Mouse (Mus musculus) heart, embryonic 16.5 days (tissue): ENCODE measurements around the gene Gzmk. TPM values are rescaled to one million over a fixed set of nuclear protein-coding genes. Genes with fewer than 3 reads are reported as not detected.

Source experiments
- ATAC-seq: fragments of 200-750 bp; cut with Nextera tagmentation; replicated peaks from 2 replicates; pipeline ENCODE4 v1.8.0; 2017; ENCODE audit warnings: moderate number of reproducible peaks; ENCODE audit not compliant: insufficient read depth, low FRiP score; ENCODE audit errors: extremely low read depth
- H3K27ac ChIP-seq: fragments of 300-500 bp; sonication (generic); 2 replicates; pipeline ENCODE4 v1.5.1; 2014; ENCODE audit warnings: mild to moderate bottlenecking, low read length, control low read depth, moderate library complexity
- H3K27me3 ChIP-seq: fragments of 300-500 bp; sonication (generic); 2 replicates; pipeline ENCODE4 v1.6.1; 2014; ENCODE audit warnings: low read length, mixed read lengths; ENCODE audit not compliant: control insufficient read depth, insufficient read depth
- H3K36me3 ChIP-seq: fragments of 300-500 bp; sonication (generic); 2 replicates; pipeline ENCODE4 v1.6.1; 2014; ENCODE audit not compliant: control insufficient read depth, insufficient read depth
- H3K4me1 ChIP-seq: fragments of 300-500 bp; sonication (generic); 2 replicates; pipeline ENCODE4 v1.6.1; 2014; ENCODE audit warnings: low read length, mixed read lengths; ENCODE audit not compliant: control insufficient read depth, insufficient read depth
- H3K4me2 ChIP-seq: fragments of 300-500 bp; sonication (generic); 2 replicates; pipeline ENCODE4 v1.6.1; 2014; ENCODE audit warnings: low read depth, mild to moderate bottlenecking, control low read depth, low read length
- H3K4me3 ChIP-seq: fragments of 300-500 bp; sonication (generic); 2 replicates; pipeline ENCODE4 v1.5.1; 2014; ENCODE audit warnings: mild to moderate bottlenecking, control low read depth, low read length
- H3K9ac ChIP-seq: fragments of 300-500 bp; sonication (generic); 2 replicates; pipeline ENCODE4 v1.6.1; 2014; ENCODE audit warnings: low read length, control low read depth
- H3K9me3 ChIP-seq: fragments of 300-500 bp; sonication (generic); replicated peaks from 2 replicates; pipeline ENCODE4 v1.6.1; 2016; ENCODE audit warnings: low read length; ENCODE audit not compliant: control insufficient read depth
- WGBS: fragments of 180-500 bp; shearing (Covaris S2); extraction: QIAGEN DNeasy Blood & Tissue Kit; methylation state at CpG from one replicate; pipeline ENCODE4 v1.1.7; 2014; 5-methylcytosine and 5-hydroxymethylcytosine counted together
- polyA plus RNA-seq: library from polyadenylated mRNA; unstranded; fragments of >200 nt; fragmentation: Nextera tagmentation; extraction: Ambion mirVana; gene quantifications from 2 replicates; pipeline ENCODE4 v1.2.1, GENCODE M21; 2015

Gene Gzmk
- not detected in 2 replicates for polyA plus RNA-seq

DNA sequence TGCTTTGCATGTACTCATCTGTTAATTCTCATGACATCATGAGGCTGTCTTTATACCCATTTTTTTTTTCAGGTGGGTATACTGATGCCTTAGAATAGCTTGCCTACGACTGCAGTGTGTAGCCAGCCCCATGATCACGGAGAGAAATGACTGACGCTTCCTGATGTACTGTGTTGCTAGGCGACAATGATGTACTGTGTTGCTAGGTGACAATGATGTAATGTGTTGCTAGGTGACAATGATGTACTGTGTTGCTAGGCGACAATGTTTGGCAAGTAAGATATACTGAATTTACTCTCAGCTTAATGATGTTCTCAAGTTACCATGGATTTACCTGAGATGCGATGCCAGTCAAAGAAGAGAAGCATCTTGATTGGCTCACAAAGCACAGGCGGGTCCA lies at the start of gene Gzmk:
Gene Gzmk, minus strand, starts transcription at position 98 of the 400 bp plus-strand sequence.
- no peak within 1 kb of the TSS for H3K4me2 ChIP-seq
- no peaks in the 10 kb centered on the region for H3K9me3 ChIP-seq
- H3K27ac ChIP-seq: no peak within 1 kb of the TSS
- WGBS: 57% methylated on average over 7 of the region's 7 CpGs
- no peak for ATAC-seq
- H3K9ac ChIP-seq: no peak within 1 kb of the TSS
- H3K4me1 ChIP-seq: peaks cover 12% of the 10 kb centered on the region
- H3K27me3 ChIP-seq: no peaks in the 10 kb centered on the region
- no peak within 1 kb of the TSS for H3K4me3 ChIP-seq
- H3K36me3 ChIP-seq: no peaks in the 10 kb centered on the region

DNA sequence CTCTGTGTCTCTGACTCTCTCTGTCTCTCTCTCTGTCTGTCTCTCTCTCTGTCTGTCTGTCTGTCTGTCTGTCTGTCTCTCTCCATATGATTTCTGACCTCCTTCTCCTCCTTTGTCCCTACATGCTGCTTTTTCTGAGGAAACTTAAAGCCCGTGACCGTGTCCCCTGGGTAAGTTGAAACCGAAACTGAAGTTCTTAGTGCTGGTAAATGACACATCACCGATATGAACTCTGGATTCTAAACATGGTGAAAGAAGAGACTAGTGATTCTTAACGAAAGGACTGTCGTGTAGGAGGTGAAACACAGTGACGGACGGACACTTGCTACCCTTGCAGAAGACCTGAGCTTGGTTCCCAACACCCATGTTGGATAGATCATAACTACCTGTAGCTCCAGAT lies 45.5 kb upstream of the Gzmk start:
- Histone ChIP-seq H3K4me1 (peaks cover 3% of the 10 kb centered on the region; the same call in 1 of the 2 replicates), H3K4me2 (no peak overlapping the region), H3K9ac (no peak overlapping the region), H3K4me3 (no peak overlapping the region), H3K27ac (no peak overlapping the region), H3K27me3 (no peaks in the 10 kb centered on the region), H3K9me3 (no peaks in the 10 kb centered on the region), H3K36me3 (no peaks in the 10 kb centered on the region)
- ATAC-seq: no peak
- WGBS: 88% methylated on average over 8 of the region's 8 CpGs

DNA sequence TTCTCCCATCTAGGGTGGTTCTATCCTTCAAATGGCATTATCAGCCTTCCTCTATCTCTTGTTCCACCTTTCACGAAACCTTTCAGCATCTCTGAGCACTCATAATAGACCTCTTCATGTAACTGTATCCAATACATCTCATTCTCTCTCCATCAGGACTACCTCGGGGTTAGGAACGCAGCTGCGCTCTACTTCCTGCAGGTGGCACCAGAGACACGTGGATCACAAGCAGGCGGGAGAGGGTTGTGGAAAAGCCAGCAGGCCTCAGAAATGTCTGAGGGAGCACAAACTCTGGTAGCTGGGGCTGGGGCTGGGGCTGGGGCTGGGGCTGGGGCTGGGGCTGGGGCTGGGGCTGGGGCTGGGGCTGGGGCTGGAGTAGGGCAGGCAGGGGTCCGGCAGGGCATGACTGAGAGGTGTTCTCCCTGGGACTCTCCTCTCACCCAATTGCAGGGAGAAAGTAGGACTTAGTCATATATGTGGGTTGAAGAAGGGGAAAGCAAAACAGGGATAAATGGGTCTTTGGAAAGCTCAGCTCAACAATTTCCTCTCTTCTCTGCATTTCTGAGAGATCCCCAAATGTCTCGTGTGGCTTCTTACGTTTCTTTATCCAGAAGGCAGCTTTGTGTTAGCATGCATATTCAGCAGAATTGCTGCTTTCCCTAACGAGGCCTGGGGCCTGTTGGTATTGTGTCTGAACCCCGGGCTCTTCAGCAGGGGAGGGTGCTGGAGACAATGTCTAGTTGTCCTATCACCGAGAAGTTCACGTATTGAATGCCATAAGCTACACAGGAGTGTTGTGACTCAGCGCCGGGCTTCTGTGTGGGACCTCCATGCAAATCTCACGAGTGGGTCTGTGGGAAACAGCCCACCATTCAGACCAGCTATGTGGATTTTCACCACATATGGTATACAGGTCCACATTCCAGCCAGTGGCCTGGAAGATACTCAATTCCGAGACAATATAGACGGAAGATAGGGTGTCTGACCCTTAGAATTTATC lies 44.4 kb upstream of the Gzmk start:
- ATAC-seq: peak; percentile 72; the same call in 1 of the 2 replicates
- Histone ChIP-seq H3K4me1 (peaks cover 3% of the 10 kb centered on the region; the same call in 1 of the 2 replicates), H3K4me2 (no peak overlapping the region), H3K4me3 (no peak overlapping the region), H3K27ac (no peak overlapping the region), H3K36me3 (no peaks in the 10 kb centered on the region), H3K27me3 (no peaks in the 10 kb centered on the region), H3K9me3 (no peaks in the 10 kb centered on the region), H3K9ac (no peak overlapping the region)
- WGBS: 54% methylated on average over 18 of the region's 18 CpGs

DNA sequence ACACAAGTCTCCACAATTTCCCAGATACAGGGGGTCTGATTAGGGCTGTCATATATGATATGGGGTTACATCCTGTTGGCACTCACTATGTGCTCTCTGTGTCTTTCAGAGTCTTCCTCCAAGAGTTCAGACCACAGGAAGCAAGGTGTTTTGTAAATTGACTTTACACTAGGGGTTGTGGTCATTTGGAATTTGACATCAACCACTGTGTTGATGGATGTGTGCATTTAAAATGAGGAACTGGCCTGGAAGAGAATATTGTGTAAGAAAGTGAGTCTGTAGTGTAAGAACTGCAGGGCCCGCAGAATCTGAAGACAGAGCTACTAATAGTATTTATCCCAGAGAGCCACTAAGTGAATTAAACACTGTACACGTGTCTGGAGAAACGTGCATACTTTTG lies 41.5 kb upstream of the Gzmk start:
- Histone ChIP-seq H3K9me3 (no peaks in the 10 kb centered on the region), H3K27ac (no peak overlapping the region), H3K36me3 (no peaks in the 10 kb centered on the region), H3K4me1 (peaks cover 9% of the 10 kb centered on the region), H3K4me3 (no peak overlapping the region), H3K9ac (no peak overlapping the region), H3K4me2 (no peak overlapping the region), H3K27me3 (no peaks in the 10 kb centered on the region)
- no peak for ATAC-seq
- 86% methylated on average over 3 of the region's 3 CpGs for WGBS

DNA sequence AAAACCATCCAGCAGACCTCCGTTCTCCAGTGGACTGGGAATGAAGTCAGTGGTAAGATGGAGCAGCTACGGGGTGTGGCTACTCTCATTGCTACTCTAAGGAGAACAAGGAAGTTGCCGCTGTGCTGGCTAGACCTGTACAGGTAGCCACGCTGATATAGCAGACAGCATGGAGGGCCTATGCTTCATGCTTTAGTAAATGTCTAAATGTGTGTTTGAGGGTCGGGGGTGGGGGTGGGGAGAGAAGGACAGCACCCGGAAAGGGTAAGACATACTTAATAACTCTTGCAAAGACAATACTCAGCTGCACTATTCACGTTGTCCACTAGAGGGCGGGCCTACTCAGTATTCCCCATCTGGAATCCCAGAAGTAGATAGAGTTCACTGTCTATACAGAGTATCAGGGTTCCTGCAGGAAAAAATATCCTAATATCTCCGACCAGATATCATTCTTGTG lies 40.8 kb upstream of the Gzmk start:
- Histone ChIP-seq H3K4me2 (peak overlapping the region; percentile 42; the same call in 1 of the 2 replicates), H3K9me3 (no peaks in the 10 kb centered on the region), H3K4me3 (no peak overlapping the region), H3K27ac (no peak overlapping the region), H3K4me1 (peaks cover 9% of the 10 kb centered on the region), H3K27me3 (no peaks in the 10 kb centered on the region), H3K36me3 (no peaks in the 10 kb centered on the region), H3K9ac (no peak overlapping the region)
- 24% methylated on average over 9 of the region's 9 CpGs for WGBS
- no peak for ATAC-seq

DNA sequence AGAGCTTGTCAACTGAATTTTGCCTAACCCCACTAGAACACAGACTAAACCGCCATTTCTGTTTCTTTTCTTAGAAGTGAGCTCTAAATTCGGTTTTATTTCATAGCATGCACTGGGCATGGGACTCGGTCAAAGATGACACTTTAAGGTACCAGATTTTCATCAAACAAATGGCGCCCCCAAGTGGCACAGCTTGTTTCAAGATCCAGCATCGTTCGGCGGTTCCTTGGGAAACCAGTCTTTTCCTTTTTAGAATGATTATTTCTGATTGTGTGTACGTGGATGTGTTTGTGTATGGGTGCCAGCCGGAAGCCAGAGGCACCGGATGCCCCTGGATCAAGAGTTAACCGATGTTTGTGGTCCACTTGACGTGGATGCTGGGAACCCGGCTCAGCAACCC lies 39.5 kb upstream of the Gzmk start:
- Histone ChIP-seq H3K27ac (no peak overlapping the region), H3K9ac (peak overlapping the region; percentile 20; the same call in 1 of the 2 replicates), H3K36me3 (no peaks in the 10 kb centered on the region), H3K27me3 (no peaks in the 10 kb centered on the region), H3K9me3 (no peaks in the 10 kb centered on the region), H3K4me1 (peaks cover 6% of the 10 kb centered on the region; the same call in 1 of the 2 replicates), H3K4me3 (no peak overlapping the region), H3K4me2 (peak overlapping the region; percentile 28; the same call in 1 of the 2 replicates)
- WGBS: 22% methylated on average over 13 of the region's 13 CpGs
- no peak for ATAC-seq

DNA sequence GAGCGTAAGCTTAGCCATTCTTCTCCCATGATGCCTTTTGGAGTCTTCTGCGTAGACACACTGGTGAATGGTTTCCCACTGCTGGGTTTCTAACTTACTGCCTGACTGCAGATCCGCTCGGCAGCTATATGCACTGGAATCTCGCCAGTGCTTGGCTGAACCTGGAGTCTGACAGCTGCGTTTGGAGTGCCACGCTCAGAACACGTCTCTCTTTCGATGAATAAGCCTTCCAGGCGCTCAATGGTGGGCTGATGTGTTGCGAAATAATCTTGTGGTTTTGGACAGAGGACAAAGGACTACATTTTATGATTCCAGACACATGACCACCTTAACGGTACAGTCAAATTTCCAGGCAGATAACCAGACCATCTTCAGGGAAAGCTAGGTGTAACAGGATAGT lies 37.1 kb upstream of the Gzmk start:
- WGBS: 52% methylated on average over 12 of the region's 12 CpGs
- no peak overlapping the region for H3K4me3 ChIP-seq
- H3K9me3 ChIP-seq: no peaks in the 10 kb centered on the region
- H3K27me3 ChIP-seq: no peaks in the 10 kb centered on the region
- H3K4me1 ChIP-seq: peaks cover 6% of the 10 kb centered on the region; the same call in 1 of the 2 replicates
- H3K4me2 ChIP-seq: peak overlapping the region; percentile 17; the same call in 1 of the 2 replicates
- no peak for ATAC-seq
- no peak overlapping the region for H3K9ac ChIP-seq
- no peak overlapping the region for H3K27ac ChIP-seq
- H3K36me3 ChIP-seq: no peaks in the 10 kb centered on the region

DNA sequence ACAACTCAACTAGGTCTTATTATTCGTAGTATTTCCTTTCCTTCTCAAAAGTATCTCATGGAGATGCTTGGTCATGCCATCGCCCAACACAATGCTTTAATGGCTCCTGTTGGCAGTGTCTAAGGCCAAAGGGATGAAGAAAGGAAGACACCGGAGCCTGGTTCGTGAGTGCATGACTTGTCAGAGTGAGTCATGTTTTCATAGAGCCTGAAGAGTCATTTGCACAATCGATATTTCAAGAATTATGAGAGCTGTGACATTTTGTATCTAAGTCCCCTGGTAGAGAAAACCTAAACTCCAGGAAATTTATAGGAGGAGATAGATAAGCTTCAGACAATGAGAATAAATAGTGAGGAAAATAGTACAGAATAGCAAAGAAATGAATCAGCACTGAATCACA lies 33.5 kb upstream of the Gzmk start:
- WGBS: 84% methylated on average over 5 of the region's 5 CpGs
- no peaks in the 10 kb centered on the region for H3K36me3 ChIP-seq
- no peak for ATAC-seq
- H3K4me2 ChIP-seq: no peak overlapping the region
- no peak overlapping the region for H3K27ac ChIP-seq
- no peaks in the 10 kb centered on the region for H3K27me3 ChIP-seq
- no peaks in the 10 kb centered on the region for H3K9me3 ChIP-seq
- H3K9ac ChIP-seq: no peak overlapping the region
- H3K4me3 ChIP-seq: no peak overlapping the region
- peaks cover 4% of the 10 kb centered on the region; the same call in 1 of the 2 replicates for H3K4me1 ChIP-seq

DNA sequence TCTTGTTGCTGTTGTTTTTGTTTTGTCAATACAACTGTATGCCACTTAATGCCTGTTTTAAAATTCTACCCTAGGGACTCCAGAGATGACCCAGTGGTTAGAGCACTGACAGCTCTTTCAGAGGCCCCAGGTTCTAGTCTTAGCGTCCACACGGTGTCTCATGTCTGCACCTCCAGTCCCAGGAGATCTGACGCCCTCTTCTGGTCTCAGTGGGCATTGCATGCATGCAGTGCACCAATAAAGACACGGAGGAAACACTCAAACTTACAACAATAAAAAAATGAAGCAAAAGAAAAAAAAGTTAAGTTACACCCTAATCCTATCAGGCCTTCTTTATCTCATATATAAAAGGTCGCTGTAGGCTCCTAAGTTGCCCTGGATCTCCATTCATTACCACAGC lies 31.5 kb upstream of the Gzmk start:
- H3K36me3 ChIP-seq: no peaks in the 10 kb centered on the region
- H3K4me2 ChIP-seq: no peak overlapping the region
- no peak overlapping the region for H3K9ac ChIP-seq
- H3K27ac ChIP-seq: no peak overlapping the region
- no peak overlapping the region for H3K4me3 ChIP-seq
- no peaks in the 10 kb centered on the region for H3K4me1 ChIP-seq
- no peak for ATAC-seq
- 48% methylated on average over 5 of the region's 5 CpGs for WGBS
- no peaks in the 10 kb centered on the region for H3K9me3 ChIP-seq
- H3K27me3 ChIP-seq: no peaks in the 10 kb centered on the region
